Mouse (Mus musculus): ENCODE data around the gene Map2k5.

Map2k5 gene

DNA sequence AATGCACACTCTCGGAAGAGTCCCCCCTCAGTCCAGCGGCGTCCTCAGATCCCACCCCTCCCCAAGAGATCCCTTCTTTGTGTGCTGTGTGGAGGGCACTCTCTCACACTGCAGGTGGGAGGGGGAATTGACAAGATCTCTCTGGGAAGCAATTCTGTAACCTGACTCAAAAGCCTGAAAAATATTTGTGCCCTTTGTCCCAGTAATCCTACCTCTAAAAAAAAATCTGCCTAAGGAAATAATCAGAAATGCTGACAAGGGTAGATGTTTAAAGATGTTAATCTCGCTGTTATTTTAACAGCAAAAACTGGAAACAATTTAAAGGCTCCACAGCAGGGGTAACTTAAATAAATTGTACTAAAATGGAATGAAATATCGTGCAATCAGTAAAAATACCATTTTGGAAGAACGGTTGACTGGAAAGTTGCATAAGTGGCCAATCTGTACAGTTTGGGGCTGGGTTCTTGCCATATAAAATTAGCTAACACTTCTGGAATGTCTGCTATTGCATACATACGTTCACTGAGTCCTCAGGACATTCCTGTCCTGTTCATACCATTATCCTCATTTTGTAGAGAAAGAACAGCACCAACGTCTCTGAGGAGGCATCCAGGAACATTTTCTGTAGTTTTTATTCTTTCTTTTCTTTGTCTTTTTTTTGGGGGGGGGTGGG, 255.4 kb downstream of the Map2k5 start:
- DNase-seq, result no peak

DNA sequence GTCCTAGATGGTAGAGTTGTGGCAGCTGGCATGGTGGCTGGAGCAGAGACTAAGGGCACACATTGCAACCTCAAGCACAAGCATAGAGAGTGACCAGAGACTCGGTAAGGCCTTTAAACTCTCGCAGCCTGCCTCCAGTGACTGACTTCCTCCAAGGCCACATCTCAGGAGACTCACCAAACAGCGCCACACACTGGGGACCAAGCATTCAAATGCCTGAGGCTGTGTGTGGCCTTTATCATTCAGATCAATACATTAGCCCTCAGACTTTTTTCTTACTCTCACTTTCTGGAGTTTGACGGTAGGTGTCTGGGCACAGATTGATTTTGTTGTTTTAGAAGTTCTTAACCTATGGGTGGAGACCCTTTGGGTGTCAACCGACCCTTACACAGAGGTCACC, 259.3 kb downstream of the Map2k5 start:
- DNase-seq, result no peak
